In genomic region chr17:12061381-12061780, GRCm38 (mm10) we compare ENCODE assay signal across 15 mouse cellular contexts.
"Had no signal": no experiment of that assay in that cellular context is flagged by ENCODE, and none has a peak within 500 bp of the region (broad histone marks: within the 10 kb centered on the region; RNA-seq: fewer than 3 reads in every experiment).

No protein-coding gene starts in this region.

- H3K9ac ChIP-seq: lung, embryonic 15.5 days; midbrain, embryonic 12.5 days; neural tube, embryonic 12.5 days; stomach, embryonic 15.5 days had no signal

- H3K27me3 ChIP-seq: lung, embryonic 15.5 days; megakaryocyte, embryonic 14.5 days; neural tube, embryonic 12.5 days; stomach, embryonic 15.5 days had no signal

- DNase-seq: lung, adult 2 months; lung, postnatal 14 days; lung, postnatal 36 days; midbrain, embryonic 14.5 days; right cerebral cortex, postnatal 14 days; thymus, adult 2 months; thymus, postnatal 25 days; thymus, postnatal 4 days had no signal

- H3K4me1 ChIP-seq: megakaryocyte, embryonic 14.5 days; midbrain, embryonic 12.5 days; neural tube, embryonic 12.5 days; stomach, embryonic 15.5 days had no signal

- H3K4me2 ChIP-seq: lung, embryonic 15.5 days; midbrain, embryonic 12.5 days; neural tube, embryonic 12.5 days; stomach, embryonic 15.5 days had no signal

- H3K9me3 ChIP-seq: lung, embryonic 15.5 days; midbrain, embryonic 12.5 days; neural tube, embryonic 12.5 days; stomach, embryonic 15.5 days had no signal

- H3K4me3 ChIP-seq: lung, embryonic 15.5 days; megakaryocyte, embryonic 14.5 days; midbrain, embryonic 12.5 days; neural tube, embryonic 12.5 days; stomach, embryonic 15.5 days had no signal

- H3K36me3 ChIP-seq: lung, embryonic 15.5 days; midbrain, embryonic 12.5 days; neural tube, embryonic 12.5 days; stomach, embryonic 15.5 days had no signal

- H3K27ac ChIP-seq: lung, embryonic 15.5 days; macrophage; midbrain, embryonic 12.5 days; neural tube, embryonic 12.5 days; stomach, embryonic 15.5 days; stomach, postnatal 0 days had no signal
